Mouse (Mus musculus): ENCODE measurements around the gene Ptges3l.
"Not testable (repeated sequence)": the region's sequence is repeated elsewhere in the genome, so short reads cannot be mapped to it uniquely, and the experiment has no call there.

GRCm38 (mm10) chr11:101473686-101474085 lies 48.6 kb upstream of the Ptges3l start:
- TF ChIP-seq CTCF (conservative IDR thresholded peaks at IDR 0.05; ENCODE audit: insufficient read depth, insufficient read length, low read depth, low read length); POLR2A (IDR thresholded peaks at IDR 0.05; ENCODE audit: low read depth, low read length): not testable (repeated sequence)
